Mouse (Mus musculus): ENCODE measurements around the gene Atp10b.
A peak's percentile ranks its signal among the peaks of the same experiment; 100 is the strongest.

Gene Atp10b

GRCm38 (mm10) chr11:43200089-43200488, 50.4 kb downstream of the Atp10b start:
- DNase-seq = no peak

DNA sequence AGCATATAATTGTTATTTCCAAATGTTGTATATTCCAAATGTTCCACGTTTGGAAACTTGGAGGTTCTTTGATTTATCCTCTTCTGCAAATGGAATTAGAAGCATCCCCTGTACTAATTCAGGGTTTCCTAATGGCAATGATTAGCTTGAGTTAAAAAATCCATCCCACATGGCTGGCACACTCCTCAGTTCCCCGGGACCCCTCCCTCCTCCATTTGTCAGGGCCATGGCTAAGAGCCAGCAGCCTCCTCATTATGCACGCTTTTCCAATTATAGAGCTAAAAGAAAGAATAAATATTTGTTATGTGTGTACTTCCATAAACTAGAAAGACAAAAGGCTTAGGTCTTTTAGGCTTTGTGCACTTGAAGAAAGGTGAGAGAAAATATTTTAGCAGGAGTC, 53.9 kb downstream of the Atp10b start:
- no peak for DNase-seq

DNA sequence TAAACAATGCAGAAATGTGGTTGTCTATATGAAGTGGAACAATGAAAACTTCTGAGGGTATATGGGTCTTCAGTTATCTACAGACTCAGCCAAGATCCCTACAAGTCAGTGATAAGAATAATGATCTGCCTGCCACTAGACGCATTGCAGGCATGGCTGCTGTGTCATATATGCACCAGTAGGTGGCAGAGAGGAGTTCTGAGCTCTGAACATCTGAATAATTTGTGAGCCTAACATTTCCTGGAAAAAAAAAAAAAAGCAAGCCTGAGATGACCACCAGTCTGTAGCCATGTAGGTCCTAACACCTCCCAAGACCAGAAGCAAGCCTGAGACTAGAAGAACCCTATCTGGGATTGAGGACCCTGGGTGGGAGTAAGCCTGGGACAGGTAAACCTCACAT, 63.5 kb downstream of the Atp10b start:
- DNase-seq = no peak

DNA sequence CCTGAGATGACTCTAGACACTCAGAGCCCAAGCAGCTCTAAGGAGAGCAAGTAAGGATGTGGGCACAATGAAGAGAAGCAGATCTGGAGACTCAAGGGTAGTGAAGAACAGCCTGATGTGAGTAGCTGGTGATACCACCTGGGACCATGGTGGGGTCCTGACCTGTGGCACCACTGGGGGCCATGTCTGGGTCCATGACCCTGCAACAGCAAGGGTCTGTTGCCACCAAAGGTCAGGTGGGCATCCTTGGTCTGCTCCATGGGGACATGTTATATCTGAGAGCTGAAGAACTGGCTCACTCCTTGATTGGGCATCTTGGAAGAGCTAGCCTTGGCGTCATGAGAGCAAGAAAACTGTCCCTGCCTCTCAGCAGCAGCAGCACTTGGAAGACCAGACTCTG, 64.1 kb downstream of the Atp10b start:
- DNase-seq = no peak

- DNase-seq = peak; percentile 11
These were observed 67.3 kb downstream of the Atp10b start for GRCm38 (mm10) chr11:43217021-43217420.

GRCm38 (mm10) chr11:43230231-43230630, 80.6 kb downstream of the Atp10b start:
- peak; percentile 17 for DNase-seq

DNA sequence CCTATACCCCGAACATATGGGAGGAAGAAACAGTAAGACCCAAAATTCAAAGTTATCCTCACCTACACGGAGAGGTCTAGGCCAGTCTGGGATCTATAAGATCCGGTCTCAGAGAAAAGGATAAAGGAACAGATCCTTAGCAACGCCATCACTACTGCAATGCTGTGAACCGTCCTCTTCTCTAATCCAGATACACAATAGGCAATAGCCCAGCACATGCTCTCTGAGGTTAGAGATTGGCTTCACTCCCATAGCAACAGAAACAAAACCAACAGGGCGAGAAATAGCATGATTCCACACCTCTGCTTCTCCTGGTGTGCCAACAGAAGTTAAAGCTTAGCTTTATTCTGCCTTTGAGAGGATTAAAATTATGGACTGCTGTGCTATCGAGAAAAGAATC, 82.4 kb downstream of the Atp10b start:
- no peak for DNase-seq

- DNase-seq = no peak
These were observed 86.8 kb downstream of the Atp10b start for GRCm38 (mm10) chr11:43236360-43237039.

GRCm38 (mm10) chr11:43239804-43240203, 90.1 kb downstream of the Atp10b start:
- DNase-seq = no peak

GRCm38 (mm10) chr11:43253034-43253433, 103.4 kb downstream of the Atp10b start:
- no peak for DNase-seq

DNA sequence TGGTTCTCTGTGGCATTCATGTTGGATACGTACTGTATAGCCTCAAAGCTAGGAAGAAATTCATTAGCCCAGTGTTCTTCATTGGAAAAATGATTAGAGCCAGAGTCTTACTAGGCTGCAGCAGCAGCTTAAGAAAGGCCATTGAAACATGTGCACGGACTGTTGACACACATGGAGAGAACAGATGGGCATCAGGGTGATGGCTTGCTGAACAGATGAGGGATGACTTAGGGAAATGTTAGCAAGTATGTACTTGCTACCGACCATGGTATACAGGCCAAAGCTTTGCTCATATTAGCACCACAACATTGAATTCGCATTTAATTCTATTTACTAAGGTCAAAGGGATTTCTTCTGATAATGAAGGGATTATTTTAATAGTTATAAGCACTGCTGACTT, 105.6 kb downstream of the Atp10b start:
- DNase-seq = no peak

- no peak for DNase-seq
These were observed 107.6 kb downstream of the Atp10b start for GRCm38 (mm10) chr11:43257291-43257690.

DNA sequence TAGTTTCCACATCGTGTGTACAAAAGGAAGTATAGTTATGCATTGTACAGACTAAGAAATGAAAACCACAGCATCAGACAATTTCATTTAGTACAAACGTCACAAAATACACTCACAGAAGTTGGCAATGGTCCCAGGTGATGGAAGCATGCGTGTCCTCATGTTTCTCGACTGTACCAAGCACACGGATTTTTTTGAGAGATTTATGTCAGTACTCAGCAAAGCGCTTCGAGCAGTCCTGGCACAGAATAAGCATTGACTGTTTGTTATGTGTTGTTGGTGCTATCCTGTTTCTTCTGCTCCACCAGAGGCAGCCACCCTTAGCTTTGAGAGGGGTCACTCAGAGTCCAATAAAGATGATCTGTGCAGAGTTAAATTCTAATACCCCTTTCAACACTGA, 108.1 kb downstream of the Atp10b start:
- DNase-seq = no peak

DNA sequence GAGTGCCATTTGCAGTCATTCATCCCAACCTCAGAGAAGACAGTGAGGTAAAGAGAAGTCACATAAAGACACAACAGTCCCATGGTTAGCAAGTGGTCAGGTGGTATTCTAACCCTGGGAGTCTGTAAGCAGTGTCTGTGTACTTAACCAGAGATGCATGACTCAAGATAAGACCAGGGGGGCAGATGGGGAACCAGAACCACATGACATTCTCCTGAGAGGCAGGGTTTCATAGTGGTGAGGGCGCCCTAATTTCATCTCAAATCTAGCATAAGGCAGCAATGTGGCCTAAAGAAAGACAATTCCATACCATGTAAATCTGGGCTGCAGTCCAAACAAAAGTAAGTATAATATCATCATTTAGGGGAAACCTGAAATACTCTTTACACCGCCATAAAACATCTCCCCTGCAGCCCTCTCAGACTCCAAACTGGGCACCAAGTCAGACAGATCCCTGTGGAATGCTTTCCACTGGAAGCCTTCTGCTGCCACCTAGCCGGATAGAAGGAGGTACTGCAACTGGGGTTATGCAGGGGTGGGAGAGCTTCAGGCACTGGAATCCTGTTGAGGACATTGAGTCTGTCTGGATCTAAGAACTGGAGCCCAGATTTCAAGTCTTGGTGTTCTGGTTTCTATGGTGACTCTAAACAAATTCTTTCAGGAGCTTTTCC, 114.0 kb downstream of the Atp10b start:
- peak; percentile 73 for DNase-seq

GRCm38 (mm10) chr11:43267505-43267904, 117.8 kb downstream of the Atp10b start:
- DNase-seq = no peak

DNA sequence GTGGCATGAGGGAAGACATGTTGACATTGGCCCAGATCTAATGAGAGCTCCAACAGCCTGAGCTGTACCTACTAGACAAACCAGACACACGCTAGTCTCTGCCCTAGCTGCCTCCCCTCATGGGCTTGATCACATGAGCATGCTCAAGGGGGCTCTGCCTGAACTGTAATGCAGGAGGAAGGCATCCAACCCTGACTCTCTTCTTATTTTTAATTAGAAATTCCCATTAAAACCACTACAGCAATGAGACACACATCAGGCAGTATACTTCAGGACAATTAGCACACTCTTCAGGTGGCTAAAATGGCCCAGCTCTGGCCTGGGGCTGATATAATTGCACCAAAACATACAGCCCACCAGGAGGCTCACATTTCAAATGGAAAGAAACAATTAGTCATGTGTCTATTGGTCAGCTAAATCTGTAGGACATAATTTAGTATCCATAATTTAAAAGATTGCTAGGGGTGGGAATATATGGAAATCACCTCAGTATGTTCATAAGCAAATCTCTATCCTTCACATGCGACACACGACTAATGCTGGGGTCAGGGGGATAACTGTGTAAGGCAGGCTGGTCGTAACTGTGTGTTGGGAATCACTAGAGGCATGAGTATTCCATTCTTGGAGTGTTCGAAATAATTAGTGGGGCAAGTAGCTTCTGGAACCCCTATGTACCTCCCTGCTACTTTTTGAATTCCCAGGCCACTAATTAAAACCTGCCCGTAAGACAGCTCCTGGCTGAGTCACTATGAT, 120.0 kb downstream of the Atp10b start:
- no peak for DNase-seq

DNA sequence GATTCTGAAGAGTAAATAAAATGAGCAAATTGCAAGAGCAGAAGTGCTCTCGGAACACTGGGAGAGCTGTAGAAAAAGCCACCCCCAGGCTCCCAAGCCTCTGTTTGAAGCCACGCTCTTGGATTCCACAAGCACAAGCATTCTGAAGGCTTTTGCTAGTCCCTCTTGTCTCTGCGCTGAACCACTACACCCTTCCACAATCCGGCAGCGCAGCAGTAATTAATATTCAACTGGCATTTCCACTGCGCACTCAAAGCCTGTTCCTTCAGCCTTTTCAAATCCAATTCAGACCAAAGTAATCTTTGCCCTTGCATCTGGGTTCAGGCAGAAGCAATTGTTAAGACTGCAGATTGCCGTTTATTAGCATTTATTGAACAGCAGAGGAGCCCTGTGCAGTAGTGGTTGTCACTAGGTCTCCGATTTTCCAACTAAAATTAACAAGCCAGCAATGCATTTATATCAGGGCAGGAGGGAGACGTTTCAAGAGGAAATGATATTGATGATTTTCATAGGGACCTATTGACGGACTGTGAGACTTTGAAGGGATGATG, 120.7 kb downstream of the Atp10b start:
- DNase-seq = no peak

- no peak for DNase-seq
These were observed 124.2 kb downstream of the Atp10b start for GRCm38 (mm10) chr11:43273896-43274295.

DNA sequence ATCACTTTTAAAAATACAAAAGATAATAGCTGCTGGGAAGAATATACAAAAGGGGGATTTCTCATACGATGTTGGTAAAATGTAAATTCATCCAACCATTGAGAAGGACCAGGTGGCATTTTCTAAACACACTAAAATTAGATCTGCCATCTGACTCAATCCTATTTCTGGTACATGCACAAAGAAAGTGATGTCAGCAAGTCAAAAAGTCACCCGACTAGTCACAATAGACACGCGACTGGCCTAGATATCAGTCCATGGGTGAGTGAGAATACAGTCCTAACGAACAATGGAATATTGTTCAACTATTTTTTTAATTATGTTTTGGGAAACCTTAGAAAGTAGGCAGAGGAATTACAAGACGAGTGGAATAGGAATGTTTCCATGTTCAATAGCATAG, 147.9 kb downstream of the Atp10b start:
- peak; percentile 13 for DNase-seq

DNA sequence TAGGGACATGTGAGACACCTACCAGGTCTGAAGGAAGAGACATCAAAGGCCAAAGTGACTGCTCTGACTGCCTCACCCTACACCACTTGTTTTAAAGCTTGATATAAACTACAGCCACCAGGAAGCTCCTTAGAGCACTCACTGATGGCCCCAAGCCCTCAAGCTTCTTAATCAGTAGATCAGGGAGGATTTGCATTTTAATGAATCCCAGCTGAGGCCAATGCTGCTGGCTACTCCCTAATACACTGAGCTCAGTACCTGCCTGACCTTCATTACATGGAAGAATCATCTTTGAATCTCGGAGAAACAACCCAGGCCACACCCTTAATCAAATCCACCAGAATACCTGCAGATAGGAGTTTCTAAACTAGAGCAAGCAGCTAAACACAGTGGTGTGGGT, 161.3 kb downstream of the Atp10b start:
- no peak for DNase-seq

Data from cerebellum, adult 8-10 months (tissue).